Mouse (Mus musculus): ENCODE data around the gene Gpa33. TPM values are rescaled to one million over a fixed set of nuclear protein-coding genes. Genes with fewer than 3 reads are reported as not detected.
A peak's percentile ranks its signal among the peaks of the same experiment; 100 is the strongest.

The Gpa33 gene
- total and polyA plus RNA-seq, 3 experiments, result 0.04 TPM; not detected in 2

DNA sequence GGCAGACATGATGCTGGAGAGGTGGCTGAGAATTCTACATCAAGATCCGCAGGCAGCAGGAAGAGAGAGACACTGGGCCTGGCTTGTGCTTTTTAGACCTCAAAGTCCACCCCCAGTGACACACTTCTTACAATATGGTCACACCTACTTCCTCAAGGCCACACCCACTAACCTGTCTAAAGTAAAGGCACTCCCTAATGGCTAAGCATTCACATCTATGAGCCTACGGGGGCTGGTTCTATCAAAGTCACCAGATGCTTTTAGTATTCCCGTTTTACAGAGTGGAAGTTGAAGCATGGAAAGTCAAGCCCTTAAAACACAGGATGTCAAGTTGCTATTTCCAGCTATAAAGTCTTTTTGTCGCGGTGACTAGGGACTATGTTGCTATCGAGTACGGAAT, 38.0 kb downstream of the Gpa33 start:
- no peaks in the 10 kb centered on the region for H3K9me3 ChIP-seq (replicated peaks; ENCODE audit: low read length)
- TF ChIP-seq RCOR1 (conservative IDR thresholded peaks at IDR 0.05; ENCODE audit: low read depth, low read length), result no peak
- TF ChIP-seq EP300 (IDR thresholded peaks at IDR 0.05; ENCODE audit: low read length), result no peak
- no peak for TF ChIP-seq MAZ (IDR thresholded peaks at IDR 0.05; ENCODE audit: low read depth, low read length)
- TF ChIP-seq IRF4 (IDR thresholded peaks at IDR 0.05; ENCODE audit: low read depth, low read length), result no peak
- no peak for TF ChIP-seq ZC3H11A (IDR thresholded peaks at IDR 0.05; ENCODE audit: low read depth, low read length)
- no peak for TF ChIP-seq TCF12 (IDR thresholded peaks at IDR 0.05; ENCODE audit: low read depth, low read length)
- no peak for TF ChIP-seq POLR2AphosphoS2 (IDR thresholded peaks at IDR 0.05; ENCODE audit: low read depth, low read length)
- no peak for TF ChIP-seq BHLHE40 (IDR thresholded peaks at IDR 0.05; ENCODE audit: low read depth, low read length)
- no peak for TF ChIP-seq GABPA (IDR thresholded peaks at IDR 0.05; ENCODE audit: insufficient replicate concordance, low read depth, low read length)
- in situ Hi-C loops (cut with MboI; ENCODE audit: low pct_ligation_motif_present, low pct_unique_long_range_greater_than_20kb, low sequenced_read_pairs) (loop anchor here (25.0 kb wide), 2 partner anchors 144 to 506 kb away; no protein-coding TSS in a partner anchor), dilution Hi-C loops (cut with MboI; ENCODE audit: extremely low pct_ligation_motif_present, extremely low pct_unique_long_range_greater_than_20kb, low sequenced_read_pairs) (no loop called here)
- H3K27ac ChIP-seq (ENCODE audit: insufficient read depth, low read depth), result no peak overlapping the region
- no peak overlapping the region for H3K4me2 ChIP-seq (ENCODE audit: insufficient read depth, low read depth, poor library complexity, severe bottlenecking)
- H3K4me3 ChIP-seq (replicated peaks in 1 of 3; ENCODE audit: low read depth in 2 of 3, low read length in 2 of 3, poor library complexity in 1 of 3), result no peak overlapping the region
- peaks cover 2 to 5% of the 10 kb centered on the region in 2 experiments; a peak in 1 of 4 replicates for H3K4me1 ChIP-seq (ENCODE audit: control insufficient read depth in 1 of 2, insufficient read depth in 2 of 2)
- no peak overlapping the region for H3K9ac ChIP-seq (ENCODE audit: insufficient read depth, low read depth)
- H3K79me2 ChIP-seq (replicated peaks; ENCODE audit: control insufficient read depth, extremely low read depth, insufficient read depth, poor library complexity, severe bottlenecking), result no peaks in the 10 kb centered on the region
- no peak for DNase-seq (ENCODE audit: extremely low read depth)
- H3K36me3 ChIP-seq (replicated peaks in 1 of 2; ENCODE audit: control insufficient read depth in 1 of 2, insufficient read depth in 1 of 2, low read length in 1 of 2), result no peaks in the 10 kb centered on the region
- H3K27me3 ChIP-seq (replicated peaks), result peaks cover 4% of the 10 kb centered on the region

DNA sequence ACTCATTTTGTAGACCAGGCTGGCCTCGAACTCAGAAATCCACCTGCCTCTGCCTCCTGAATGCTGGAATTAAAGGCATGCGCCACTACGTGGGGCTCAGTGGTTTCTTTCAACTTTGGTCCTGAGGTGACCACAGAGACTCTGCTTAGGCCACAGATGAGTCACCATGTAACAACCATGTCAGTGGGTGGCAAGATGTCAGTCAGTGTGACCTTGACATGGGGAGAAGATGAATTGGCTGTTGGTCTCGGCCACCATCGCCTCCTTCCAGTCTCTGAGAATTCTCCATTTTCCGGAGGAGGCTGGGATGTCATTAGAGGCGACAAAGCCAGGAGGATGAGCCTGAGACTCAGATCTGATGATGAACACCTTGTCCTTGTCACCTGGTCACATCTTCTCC, 39.7 kb downstream of the Gpa33 start:
- in situ Hi-C loops (cut with MboI; ENCODE audit: low pct_ligation_motif_present, low pct_unique_long_range_greater_than_20kb, low sequenced_read_pairs) (loop anchor here (25.0 kb wide), 2 partner anchors 143 to 507 kb away; no protein-coding TSS in a partner anchor), dilution Hi-C loops (cut with MboI; ENCODE audit: extremely low pct_ligation_motif_present, extremely low pct_unique_long_range_greater_than_20kb, low sequenced_read_pairs) (no loop called here)
- H3K9ac ChIP-seq (ENCODE audit: insufficient read depth, low read depth), result no peak overlapping the region
- H3K27ac ChIP-seq (ENCODE audit: insufficient read depth, low read depth), result no peak overlapping the region
- H3K4me2 ChIP-seq (ENCODE audit: insufficient read depth, low read depth, poor library complexity, severe bottlenecking), result peak overlapping the region; percentile 2; the same call in 1 of the 2 replicates
- H3K4me1 ChIP-seq (ENCODE audit: control insufficient read depth in 1 of 2, insufficient read depth in 2 of 2), result 0 out of 4 replicates have a peak, but pooled peaks cover 2 to 5% of the 10 kb centered on the region in 2 experiments
- TF ChIP-seq POLR2AphosphoS2 (IDR thresholded peaks at IDR 0.05; ENCODE audit: low read depth, low read length) (no peak), IRF4 (IDR thresholded peaks at IDR 0.05; ENCODE audit: low read depth, low read length) (peak; percentile 46; the same call in 1 of the 2 replicates), JUND (conservative IDR thresholded peaks at IDR 0.05; ENCODE audit: low read depth, low read length) (0 out of 2 replicates have a peak, but pooled peaks have one; percentile 35), ZNF384 (IDR thresholded peaks at IDR 0.05; ENCODE audit: low read depth, low read length) (no peak), TBP (conservative IDR thresholded peaks at IDR 0.05; ENCODE audit: low read depth, low read length) (no peak)
- H3K27me3 ChIP-seq (replicated peaks), result peaks cover under 1% of the 10 kb centered on the region
- no peak overlapping the region for H3K4me3 ChIP-seq (replicated peaks in 1 of 3; ENCODE audit: low read depth in 2 of 3, low read length in 2 of 3, poor library complexity in 1 of 3)
- DNase-seq (ENCODE audit: extremely low read depth), result no peak
- H3K79me2 ChIP-seq (replicated peaks; ENCODE audit: control insufficient read depth, extremely low read depth, insufficient read depth, poor library complexity, severe bottlenecking), result no peaks in the 10 kb centered on the region
- no peaks in the 10 kb centered on the region for H3K36me3 ChIP-seq (replicated peaks in 1 of 2; ENCODE audit: control insufficient read depth in 1 of 2, insufficient read depth in 1 of 2, low read length in 1 of 2)
- no peaks in the 10 kb centered on the region for H3K9me3 ChIP-seq (replicated peaks; ENCODE audit: low read length)

DNA sequence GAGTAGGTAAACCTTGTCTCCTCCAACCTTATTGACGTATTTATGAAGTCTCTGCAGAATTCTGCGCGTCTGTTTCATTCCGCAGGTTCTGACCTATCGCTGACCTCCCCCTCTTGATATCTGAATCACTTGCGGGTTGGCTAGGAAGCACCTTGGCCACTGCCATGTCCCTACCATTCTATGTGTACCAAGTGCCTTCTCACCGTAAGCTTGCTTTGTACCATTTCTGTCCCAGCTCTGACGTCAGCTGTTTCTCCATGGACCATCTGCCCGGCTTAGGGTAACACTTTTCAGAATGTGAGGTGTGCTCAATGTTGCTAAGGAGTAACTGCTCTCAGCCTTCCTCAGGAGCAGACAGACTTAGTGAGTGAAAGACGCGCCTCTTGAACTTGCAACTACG, 40.8 kb downstream of the Gpa33 start:
- dilution Hi-C loops (cut with MboI; ENCODE audit: extremely low pct_ligation_motif_present, extremely low pct_unique_long_range_greater_than_20kb, low sequenced_read_pairs), result no loop called here

More for the DNA sequence above, 40.8 kb downstream of the Gpa33 start:
- Histone ChIP-seq H3K4me1 (ENCODE audit: control insufficient read depth in 1 of 2, insufficient read depth in 2 of 2) (0 out of 4 replicates have a peak, but pooled peaks cover 2 to 5% of the 10 kb centered on the region in 2 experiments), H3K4me3 (replicated peaks in 1 of 3; ENCODE audit: low read depth in 2 of 3, low read length in 2 of 3, poor library complexity in 1 of 3) (no peak overlapping the region), H3K79me2 (replicated peaks; ENCODE audit: control insufficient read depth, extremely low read depth, insufficient read depth, poor library complexity, severe bottlenecking) (no peaks in the 10 kb centered on the region), H3K4me2 (ENCODE audit: insufficient read depth, low read depth, poor library complexity, severe bottlenecking) (no peak overlapping the region), H3K9me3 (replicated peaks; ENCODE audit: low read length) (no peaks in the 10 kb centered on the region), H3K9ac (ENCODE audit: insufficient read depth, low read depth) (no peak overlapping the region), H3K27me3 (replicated peaks) (no peaks in the 10 kb centered on the region), H3K27ac (ENCODE audit: insufficient read depth, low read depth) (no peak overlapping the region), H3K36me3 (replicated peaks in 1 of 2; ENCODE audit: control insufficient read depth in 1 of 2, insufficient read depth in 1 of 2, low read length in 1 of 2) (no peaks in the 10 kb centered on the region)
- in situ Hi-C loops (cut with MboI; ENCODE audit: low pct_ligation_motif_present, low pct_unique_long_range_greater_than_20kb, low sequenced_read_pairs), result loop anchor here (25.0 kb wide), 2 partner anchors 141 to 509 kb away; no protein-coding TSS in a partner anchor
- DNase-seq (ENCODE audit: extremely low read depth), result no peak
- no peak for TF ChIP-seq ETS1 (conservative IDR thresholded peaks at IDR 0.05; ENCODE audit: low read depth, low read length)
- TF ChIP-seq EP300 (IDR thresholded peaks at IDR 0.05; ENCODE audit: low read length), result no peak
- no peak for TF ChIP-seq MYC (IDR thresholded peaks at IDR 0.05; ENCODE audit: low read depth, low read length)
- no peak for TF ChIP-seq ZC3H11A (IDR thresholded peaks at IDR 0.05; ENCODE audit: low read depth, low read length)
- TF ChIP-seq ELF1 (IDR thresholded peaks at IDR 0.05; ENCODE audit: low read depth, low read length), result no peak

Measured in CH12.LX (cell line).